In genomic region chr11:45629250-45629649, GRCm38 (mm10) we compare ENCODE assay signal across 11 mouse cellular contexts.
A peak's percentile ranks its signal among the peaks of the same experiment; 100 is the strongest.
DNase-seq lines count a peak whose midpoint lies in the region; ATAC-seq lines count a peak whose summit lies in the region.
"Had no signal": no experiment of that assay in that cellular context is flagged by ENCODE, and none has a peak within 500 bp of the region (broad histone marks: within the 10 kb centered on the region; RNA-seq: fewer than 3 reads in every experiment).

No protein-coding gene starts in this region.

- no peaks in the 10 kb centered on the region for H3K4me1 ChIP-seq in embryonic facial prominence, embryonic 10.5 days
- H3K4me1 ChIP-seq: liver, embryonic 15.5 days; neural tube, embryonic 12.5 days had no signal

- no peaks in the 10 kb centered on the region for H3K36me3 ChIP-seq in embryonic facial prominence, embryonic 10.5 days (replicated peaks)
- H3K36me3 ChIP-seq: liver, embryonic 15.5 days; neural tube, embryonic 12.5 days had no signal

- no peak overlapping the region for H3K27ac ChIP-seq in embryonic facial prominence, embryonic 10.5 days (replicated peaks)
- H3K27ac ChIP-seq: liver, embryonic 15.5 days; neural tube, embryonic 12.5 days had no signal

- H3K4me3 ChIP-seq in embryonic facial prominence, embryonic 10.5 days, result no peak overlapping the region
- H3K4me3 ChIP-seq: liver, embryonic 15.5 days; neural tube, embryonic 12.5 days had no signal

- H3K9me3 ChIP-seq in embryonic facial prominence, embryonic 10.5 days, result no peaks in the 10 kb centered on the region
- H3K9me3 ChIP-seq: liver, embryonic 15.5 days; neural tube, embryonic 12.5 days had no signal

- no peaks in the 10 kb centered on the region for H3K27me3 ChIP-seq in embryonic facial prominence, embryonic 10.5 days (replicated peaks; ENCODE audit: low read depth, poor library complexity, severe bottlenecking)
- H3K27me3 ChIP-seq: liver, embryonic 15.5 days; neural tube, embryonic 12.5 days had no signal

- 17% methylated on average over 1 of the region's 1 CpGs for WGBS in embryonic facial prominence, embryonic 10.5 days

- ATAC-seq in CD4-positive, CD25-positive, alpha-beta regulatory T cell, adult 4 months, result no peak

- peak; percentile 47 for DNase-seq in CD4-positive, CD25-positive, alpha-beta regulatory T cell, adult 2 months (ENCODE audit: low read depth, low spot score)
- peak; percentile 6 for DNase-seq in kidney, adult 18-20 months
- DNase-seq in kidney, adult 8-10 months, result no peak
- peak; percentile 23 for DNase-seq in 416B (ENCODE audit: low read depth)
- DNase-seq in induced T-regulatory cell, adult 2 months (ENCODE audit: low read depth), result peak; percentile 33
- no peak for DNase-seq in embryonic facial prominence, embryonic 10.5 days (ENCODE audit: low spot score)
- no peak for DNase-seq in right cerebral cortex, adult 18-20 months
- DNase-seq: adrenal gland, adult 8-10 months had no signal

Comparison
In these comparisons a context has a peak if more than half of its experiments do, and no peak if none do; other contexts are left out.
1. DNase-seq: peak in CD4-positive, CD25-positive, alpha-beta regulatory T cell, adult 2 months (single experiment), kidney, adult 18-20 months (single experiment), 416B (single experiment) and induced T-regulatory cell, adult 2 months (single experiment); none in kidney, adult 8-10 months (0 of 2), embryonic facial prominence, embryonic 10.5 days (single experiment) and right cerebral cortex, adult 18-20 months (single experiment).